Mouse (Mus musculus): ENCODE results near the gene Them5.

GRCm38 (mm10) chr3:94362138-94362537 is 20.2 kb downstream of the Them5 start, which contains the start of gene C2cd4d:
- TF ChIP-seq CTCF (IDR thresholded peaks at IDR 0.05; ENCODE audit: borderline replicate concordance, insufficient read depth, low read length) (no peak), POLR2A (IDR thresholded peaks at IDR 0.05; ENCODE audit: low read depth, low read length) (no peak)

All from embryonic fibroblast, embryonic 13.5 days (primary cell).